Mouse (Mus musculus): ENCODE measurements around the gene Rbms3. TPM values are rescaled to one million over a fixed set of nuclear protein-coding genes. Genes with fewer than 3 reads are reported as not detected.

The Rbms3 gene
- total RNA-seq, 2 experiments from 2014 or later = 15.1 to 16.3 TPM

GRCm38 (mm10) chr9:116556641-116557040 lies 1073.1 kb downstream of the Rbms3 start:
- DNase-seq (ENCODE audit: low spot score in 2 of 2) = no peak
- no peak for TF ChIP-seq CTCF (conservative IDR thresholded peaks at IDR 0.05)
- Histone ChIP-seq H3K4me3 (no peak overlapping the region), H3K27ac (no peak overlapping the region)

GRCm38 (mm10) chr9:116553181-116553580 lies 1076.5 kb downstream of the Rbms3 start:
- TF ChIP-seq CTCF (conservative IDR thresholded peaks at IDR 0.05) = peak; percentile 85
- H3K27ac ChIP-seq = no peak overlapping the region
- DNase-seq (ENCODE audit: low spot score in 2 of 2) = peak; percentile 10 to 58
- H3K4me3 ChIP-seq = no peak overlapping the region

DNA sequence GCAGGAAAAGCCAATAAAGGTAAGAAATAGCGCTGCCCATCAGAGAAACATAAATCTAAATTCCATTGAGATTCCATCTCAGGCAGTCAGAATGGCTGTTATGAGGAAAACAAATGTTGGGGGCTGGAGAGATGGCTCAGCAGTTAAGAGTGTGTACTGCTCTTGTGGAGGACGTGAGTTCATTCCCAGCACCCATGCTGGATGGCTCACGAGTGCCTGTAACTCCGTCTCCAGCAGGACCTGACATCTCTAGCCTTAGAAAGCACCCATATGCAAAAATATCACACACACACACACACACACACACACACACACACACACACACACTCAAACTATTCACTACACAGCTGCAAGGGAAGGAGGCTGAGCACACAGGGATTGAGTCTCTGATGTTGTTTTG lies 1083.6 kb downstream of the Rbms3 start:
- TF ChIP-seq CTCF (conservative IDR thresholded peaks at IDR 0.05) = no peak
- Histone ChIP-seq H3K27ac (no peak overlapping the region), H3K4me3 (no peak overlapping the region)
- no peak for DNase-seq (ENCODE audit: low spot score in 2 of 2)

DNA sequence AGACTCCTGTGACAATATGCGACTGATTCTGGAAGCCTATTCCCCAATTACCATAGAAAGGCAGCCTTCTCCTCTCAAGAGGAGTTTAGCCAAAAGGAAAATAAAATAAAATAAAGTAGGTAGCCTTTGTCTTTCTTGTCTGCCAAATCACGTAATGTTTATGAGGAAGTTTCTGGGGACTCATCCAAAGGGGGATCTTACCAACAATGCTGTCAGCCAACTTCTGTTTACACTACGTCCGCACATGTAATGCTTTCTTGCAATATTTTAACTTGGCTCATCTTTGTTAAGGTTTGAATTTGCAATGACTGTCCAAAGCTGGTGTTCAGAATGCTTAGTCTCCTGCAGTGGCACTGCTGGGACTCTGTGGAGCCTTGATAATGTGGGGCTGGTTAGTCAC lies 1086.9 kb downstream of the Rbms3 start:
- no peak overlapping the region for H3K4me3 ChIP-seq
- DNase-seq (ENCODE audit: low spot score in 2 of 2) = no peak
- TF ChIP-seq CTCF (conservative IDR thresholded peaks at IDR 0.05) = no peak
- H3K27ac ChIP-seq = no peak overlapping the region

- no peak for TF ChIP-seq CTCF (conservative IDR thresholded peaks at IDR 0.05)
- no peak for DNase-seq (ENCODE audit: low spot score in 2 of 2)
- Histone ChIP-seq H3K27ac (no peak overlapping the region), H3K4me3 (no peak overlapping the region)
Observed at GRCm38 (mm10) chr9:116541976-116542375, 1087.7 kb downstream of the Rbms3 start.

DNA sequence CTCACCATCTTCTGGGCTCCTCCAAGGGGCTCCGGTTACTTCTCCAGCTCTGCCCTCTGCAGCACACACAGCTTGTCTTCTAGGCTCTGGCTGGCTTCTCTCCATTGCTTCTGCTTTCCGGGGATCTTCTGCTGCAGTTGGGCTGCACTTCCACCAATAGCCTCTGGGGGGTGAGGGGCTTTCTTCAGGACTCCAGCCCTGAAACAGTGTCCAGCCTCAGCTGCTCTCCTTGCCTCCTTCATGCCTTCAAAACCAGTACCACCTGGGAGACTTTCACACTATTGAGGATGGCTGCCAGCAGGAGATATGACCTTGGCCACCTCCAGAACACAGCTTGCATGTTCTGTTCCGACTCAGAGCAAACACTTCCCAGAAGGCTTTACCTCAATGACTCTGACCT lies 1094.0 kb downstream of the Rbms3 start:
- Histone ChIP-seq H3K27ac (no peak overlapping the region), H3K4me3 (no peak overlapping the region)
- no peak for DNase-seq (ENCODE audit: low spot score in 2 of 2)
- TF ChIP-seq CTCF (conservative IDR thresholded peaks at IDR 0.05) = peak; percentile 58

- Histone ChIP-seq H3K4me3 (no peak overlapping the region), H3K27ac (no peak overlapping the region)
- no peak for DNase-seq (ENCODE audit: low spot score in 2 of 2)
- peak; percentile 8; the same call in 1 of the 2 replicates for TF ChIP-seq CTCF (conservative IDR thresholded peaks at IDR 0.05)
Observed at GRCm38 (mm10) chr9:116533381-116533780, 1096.3 kb downstream of the Rbms3 start.

DNA sequence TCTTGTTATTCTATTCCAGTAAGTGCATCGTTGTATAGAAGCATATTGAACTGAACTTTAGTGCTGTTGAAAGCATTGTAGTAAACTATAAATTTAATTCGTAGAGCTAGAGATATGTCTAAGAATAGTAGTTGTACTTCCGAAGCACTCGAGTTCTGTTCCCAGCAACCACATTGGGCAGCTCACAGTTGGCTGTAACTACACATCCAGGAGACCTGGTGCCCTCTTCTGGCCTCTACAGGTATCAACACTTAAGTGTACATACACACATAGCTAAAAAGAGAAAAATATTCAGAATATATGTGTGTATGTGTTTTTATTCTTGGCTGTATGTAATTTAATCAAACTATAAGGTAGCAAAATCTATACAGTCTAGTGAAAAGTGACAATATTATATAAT lies 1098.6 kb downstream of the Rbms3 start:
- no peak overlapping the region for H3K27ac ChIP-seq
- H3K4me3 ChIP-seq = no peak overlapping the region
- peak; percentile 32 for TF ChIP-seq CTCF (conservative IDR thresholded peaks at IDR 0.05)
- DNase-seq (ENCODE audit: low spot score in 2 of 2) = no peak

- no peak overlapping the region for H3K27ac ChIP-seq
- no peak for TF ChIP-seq CTCF (conservative IDR thresholded peaks at IDR 0.05)
- no peak overlapping the region for H3K4me3 ChIP-seq
- no peak for DNase-seq (ENCODE audit: low spot score in 2 of 2)
Observed at GRCm38 (mm10) chr9:116524386-116524785, 1105.3 kb downstream of the Rbms3 start.
